16 mouse cellular contexts compared by ENCODE assay signal in genomic region chr17:65914083-65914482, GRCm38 (mm10). TPM values are rescaled to one million over a fixed set of nuclear protein-coding genes. Genes with fewer than 3 reads are reported as not detected.
A peak's percentile ranks its signal among the peaks of the same experiment; 100 is the strongest.
DNase-seq lines count a peak whose midpoint lies in the region; ATAC-seq lines count a peak whose summit lies in the region.
"Had no signal": no experiment of that assay in that cellular context is flagged by ENCODE, and none has a peak within 500 bp of the region (broad histone marks: within the 10 kb centered on the region; RNA-seq: fewer than 3 reads in every experiment).

No protein-coding gene starts in this region.

- H3K4me1 ChIP-seq in forebrain, embryonic 12.5 days: peaks cover 24% of the 10 kb centered on the region
- H3K4me1 ChIP-seq in forebrain, embryonic 10.5 days: peaks cover 33% of the 10 kb centered on the region

- no peaks in the 10 kb centered on the region for H3K36me3 ChIP-seq in forebrain, embryonic 12.5 days (replicated peaks)
- peaks cover 9% of the 10 kb centered on the region for H3K36me3 ChIP-seq in forebrain, embryonic 10.5 days (replicated peaks)

- ATAC-seq in forebrain, embryonic 12.5 days (ENCODE audit: low FRiP score): peak; percentile 52; the same call in 1 of the 2 replicates

- no peak overlapping the region for H3K9ac ChIP-seq in forebrain, embryonic 12.5 days
- H3K9ac ChIP-seq: embryonic facial prominence, embryonic 12.5 days had no signal

- no peaks in the 10 kb centered on the region for H3K9me3 ChIP-seq in forebrain, embryonic 12.5 days
- H3K9me3 ChIP-seq in forebrain, embryonic 10.5 days: no peaks in the 10 kb centered on the region
- H3K9me3 ChIP-seq: embryonic facial prominence, embryonic 12.5 days had no signal

- 0 out of 2 replicates have a peak overlapping the region, but pooled peaks have one; percentile 42 for H3K27ac ChIP-seq in forebrain, embryonic 12.5 days
- H3K27ac ChIP-seq in forebrain, embryonic 10.5 days: no peak overlapping the region
- H3K27ac ChIP-seq: embryonic facial prominence, embryonic 12.5 days; macrophage had no signal

- H3K4me2 ChIP-seq in forebrain, embryonic 12.5 days: no peak overlapping the region
- H3K4me2 ChIP-seq: embryonic facial prominence, embryonic 12.5 days; heart, embryonic 11.5 days had no signal

- H3K4me3 ChIP-seq in forebrain, embryonic 12.5 days (replicated peaks): no peak overlapping the region
- no peak overlapping the region for H3K4me3 ChIP-seq in forebrain, embryonic 10.5 days
- H3K4me3 ChIP-seq: embryonic facial prominence, embryonic 12.5 days had no signal

- DNase-seq in forebrain, embryonic 10.5 days (ENCODE audit: extremely low spot score, low spot score): no peak
- DNase-seq in urinary bladder, postnatal 14 days (ENCODE audit: low spot score): peak; percentile 64
- no peak for DNase-seq in urinary bladder, adult 2 months (ENCODE audit: low spot score)
- peak; percentile 41 for DNase-seq in lung, postnatal 25 days (ENCODE audit: low spot score)
- no peak for DNase-seq in layer of hippocampus, postnatal 25 days (ENCODE audit: extremely low spot score in 1 of 2, low spot score in 1 of 2)
- no peak for DNase-seq in layer of hippocampus, adult 9-10 months (ENCODE audit: low spot score)
- no peak for DNase-seq in cerebellum, adult 8-10 months
- DNase-seq: adrenal gland, postnatal 25 days; cerebellum, postnatal 36 days; gastrocnemius, postnatal 25 days; heart, postnatal 4 days; midbrain, embryonic 14.5 days had no signal

- 32% methylated on average over 6 of the region's 6 CpGs for whole genome bisulfite sequencing in forebrain, embryonic 12.5 days
- 47% methylated on average over 6 of the region's 6 CpGs for WGBS in forebrain, embryonic 10.5 days

- no peaks in the 10 kb centered on the region for H3K27me3 ChIP-seq in forebrain, embryonic 12.5 days
- H3K27me3 ChIP-seq in forebrain, embryonic 10.5 days (ENCODE audit: poor library complexity, severe bottlenecking): no peaks in the 10 kb centered on the region
- H3K27me3 ChIP-seq: embryonic facial prominence, embryonic 12.5 days had no signal

RNA-seq across cellular contexts. Expression of gene Ralbp1, which starts 28.5 kb away (rescaled TPM):
- 39.6 and 43.9 TPM in 2 replicates for polyA plus RNA-seq in forebrain, embryonic 12.5 days (2016; fragmentation: Nextera tagmentation; extraction: Ambion mirVana)
- polyA plus RNA-seq in forebrain, embryonic 10.5 days (2016; fragmentation: Nextera tagmentation; extraction: Ambion mirVana): 48.6 and 50.0 TPM in 2 replicates
- 59.0 and 64.8 TPM in 2 replicates for polyA plus RNA-seq in urinary bladder, adult 2 months (2012; rRNA removed)
- 10 to 100 TPM; 47.2 to 53.5 TPM for total RNA-seq in layer of hippocampus, postnatal 25 days (2021)

RNA-seq across cellular contexts. Expression of gene Twsg1, which starts 36.9 kb away (rescaled TPM):
- polyA plus RNA-seq in forebrain, embryonic 12.5 days (2016; fragmentation: Nextera tagmentation; extraction: Ambion mirVana): 100 and 101 TPM in 2 replicates
- 85.6 and 87.5 TPM in 2 replicates for polyA plus RNA-seq in forebrain, embryonic 10.5 days (2016; fragmentation: Nextera tagmentation; extraction: Ambion mirVana)
- 86.6 and 99.4 TPM in 2 replicates for polyA plus RNA-seq in urinary bladder, adult 2 months (2012; rRNA removed)
- 10 to 100 TPM; 29.3 to 30.0 TPM for total RNA-seq in layer of hippocampus, postnatal 25 days (2021)

Comparison
In these comparisons a context has a peak if more than half of its experiments do, and no peak if none do; other contexts are left out.
1. DNase-seq: peak in urinary bladder, postnatal 14 days (single experiment) and lung, postnatal 25 days (single experiment); none in forebrain, embryonic 10.5 days (single experiment), urinary bladder, adult 2 months (single experiment), layer of hippocampus, postnatal 25 days (0 of 2), layer of hippocampus, adult 9-10 months (single experiment) and cerebellum, adult 8-10 months (single experiment).